Mouse (Mus musculus) bone marrow macrophage, adult 2 months (primary cell): ENCODE data around the gene Cep350. TPM values are rescaled to one million over a fixed set of nuclear protein-coding genes. Genes with fewer than 3 reads are reported as not detected.

ENCODE experiments used
- H3K27ac ChIP-seq: 2 replicates; pipeline ENCODE4 v1.5.1; 2012; ENCODE audit warnings: low read depth, low read length; ENCODE audit not compliant: insufficient read depth
- H3K4me1 ChIP-seq: 2 replicates; pipeline ENCODE4 v1.6.1; 2012; ENCODE audit warnings: low read length; ENCODE audit not compliant: control insufficient read depth, insufficient read depth
- H3K4me3 ChIP-seq: 2 replicates; pipeline ENCODE4 v1.5.1; 2012; ENCODE audit warnings: mild to moderate bottlenecking, low read length, moderate library complexity; ENCODE audit not compliant: insufficient read depth
- CTCF ChIP-seq: IDR thresholded peaks from 2 replicates; pipeline ENCODE4 v1.5.1; 2012; ENCODE audit warnings: low read depth, mild to moderate bottlenecking, low read length, moderate library complexity
- POLR2A ChIP-seq: IDR thresholded peaks from 2 replicates; pipeline ENCODE4 v1.6.1; 2012; ENCODE audit warnings: mild to moderate bottlenecking, low read depth, low read length, borderline replicate concordance
- polyA plus RNA-seq: library from polyadenylated mRNA; stranded (reverse); fragments of >200 nt; gene quantifications from 2 replicates; pipeline ENCODE4 v1.2.4, GENCODE M21; 2012; ENCODE audit not compliant: missing spikeins, insufficient read depth, insufficient read length

Cep350 gene
- polyA plus RNA-seq, 1 experiment, result 40.9 TPM

GRCm38 (mm10) chr1:155835667-155836066 lies 137.4 kb downstream of the Cep350 start:
- Histone ChIP-seq H3K4me1 (peaks cover 4% of the 10 kb centered on the region; the same call in 1 of the 2 replicates), H3K4me3 (no peak overlapping the region), H3K27ac (no peak overlapping the region)
- no peak for TF ChIP-seq CTCF
- no peak for TF ChIP-seq POLR2A

GRCm38 (mm10) chr1:155833610-155834009 lies 139.4 kb downstream of the Cep350 start:
- Histone ChIP-seq H3K27ac (no peak overlapping the region), H3K4me3 (no peak overlapping the region), H3K4me1 (peaks cover 4% of the 10 kb centered on the region; the same call in 1 of the 2 replicates)
- TF ChIP-seq POLR2A, result no peak
- TF ChIP-seq CTCF, result no peak

- Histone ChIP-seq H3K4me1 (peaks cover 4% of the 10 kb centered on the region; the same call in 1 of the 2 replicates), H3K27ac (no peak overlapping the region), H3K4me3 (no peak overlapping the region)
- TF ChIP-seq CTCF, result no peak
- no peak for TF ChIP-seq POLR2A
These were observed 141.1 kb downstream of the Cep350 start for GRCm38 (mm10) chr1:155831958-155832357.

GRCm38 (mm10) chr1:155830861-155831260 lies 142.2 kb downstream of the Cep350 start:
- Histone ChIP-seq H3K27ac (no peak overlapping the region), H3K4me3 (no peak overlapping the region), H3K4me1 (peaks cover 4% of the 10 kb centered on the region; the same call in 1 of the 2 replicates)
- TF ChIP-seq POLR2A, result no peak
- TF ChIP-seq CTCF, result no peak

- H3K4me1 ChIP-seq, result peaks cover 4% of the 10 kb centered on the region; the same call in 1 of the 2 replicates
- TF ChIP-seq POLR2A, result no peak
- no peak for TF ChIP-seq CTCF
- H3K4me3 ChIP-seq, result no peak overlapping the region
- no peak overlapping the region for H3K27ac ChIP-seq
These were observed 145.3 kb downstream of the Cep350 start for GRCm38 (mm10) chr1:155827703-155828295.

- Histone ChIP-seq H3K4me1 (peaks cover 3% of the 10 kb centered on the region; the same call in 1 of the 2 replicates), H3K4me3 (no peak overlapping the region), H3K27ac (no peak overlapping the region)
- TF ChIP-seq CTCF, result no peak
- no peak for TF ChIP-seq POLR2A
These were observed 146.2 kb downstream of the Cep350 start for GRCm38 (mm10) chr1:155826803-155827395.

GRCm38 (mm10) chr1:155825940-155826716 lies 146.9 kb downstream of the Cep350 start:
- Histone ChIP-seq H3K4me3 (no peak overlapping the region), H3K27ac (no peak overlapping the region), H3K4me1 (no peaks in the 10 kb centered on the region)
- TF ChIP-seq POLR2A (no peak), CTCF (no peak)

- TF ChIP-seq CTCF (no peak), POLR2A (no peak)
- Histone ChIP-seq H3K27ac (no peak overlapping the region), H3K4me3 (no peak overlapping the region), H3K4me1 (no peaks in the 10 kb centered on the region)
These were observed 152.4 kb downstream of the Cep350 start for GRCm38 (mm10) chr1:155820646-155821045.

GRCm38 (mm10) chr1:155816167-155816566 lies 156.9 kb downstream of the Cep350 start:
- Histone ChIP-seq H3K4me3 (no peak overlapping the region), H3K4me1 (peaks cover 10% of the 10 kb centered on the region), H3K27ac (no peak overlapping the region)
- TF ChIP-seq POLR2A (no peak), CTCF (no peak)

GRCm38 (mm10) chr1:155812581-155813499 lies 160.2 kb downstream of the Cep350 start, which contains the start of gene Qsox1:
Gene Qsox1 (minus strand): TSS chr1:155812889.
- Histone ChIP-seq H3K4me3 (peak within 1 kb of the TSS; percentile 86), H3K27ac (no peak within 1 kb of the TSS), H3K4me1 (peaks cover 20% of the 10 kb centered on the region)
- no peak for TF ChIP-seq CTCF
- TF ChIP-seq POLR2A, result no peak
